In the genomic region with DNA sequence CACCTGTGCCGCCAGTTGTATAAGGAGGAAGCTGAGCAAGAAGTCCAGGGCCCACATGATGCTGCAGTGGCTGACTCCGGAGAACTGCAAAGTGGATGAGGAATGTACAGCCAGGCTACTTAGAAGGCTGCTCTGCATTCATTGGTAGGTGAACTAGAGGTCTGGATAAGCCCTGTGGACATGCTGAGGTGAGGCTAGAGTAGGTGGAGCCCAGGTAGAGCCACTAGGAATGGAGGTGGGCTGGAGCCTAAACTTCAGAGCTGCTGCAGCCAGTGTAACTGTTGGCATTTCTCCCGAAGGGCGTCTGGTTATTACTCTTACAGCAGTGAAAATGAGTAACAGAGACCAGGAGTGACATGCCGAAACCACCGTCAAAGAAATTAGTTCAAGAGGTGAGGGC, we compare ENCODE assay signal across 20 mouse cellular contexts. TPM values are rescaled to one million over a fixed set of nuclear protein-coding genes. Genes with fewer than 3 reads are reported as not detected.
DNase-seq lines count a peak whose midpoint lies in the region; ATAC-seq and TF ChIP-seq lines count a peak whose summit lies in the region.
"Had no signal": no experiment of that assay in that cellular context is flagged by ENCODE, and none has a peak within 500 bp of the region (broad histone marks: within the 10 kb centered on the region; RNA-seq: fewer than 3 reads in every experiment).

A gene (minus strand): TSS at position 314 of the 400 bp plus-strand sequence.

- H3K4me1 ChIP-seq in testis, adult 2 months (ENCODE audit: control insufficient read depth, insufficient read depth, low read length), result peaks cover 18% of the 10 kb centered on the region
- peaks cover 16% of the 10 kb centered on the region for H3K4me1 ChIP-seq in kidney, embryonic 15.5 days
- peaks cover 11% of the 10 kb centered on the region for H3K4me1 ChIP-seq in olfactory bulb, adult 2 months (ENCODE audit: control insufficient read depth, insufficient read depth, low read length)

- H3K4me2 ChIP-seq in kidney, embryonic 15.5 days, result no peak within 1 kb of the TSS
- H3K4me2 ChIP-seq: heart, embryonic 12.5 days; liver, embryonic 11.5 days; lung, embryonic 14.5 days had no signal

- H3K9me3 ChIP-seq in kidney, embryonic 15.5 days (replicated peaks), result no peaks in the 10 kb centered on the region
- H3K9me3 ChIP-seq: heart, embryonic 12.5 days had no signal

- no peaks in the 10 kb centered on the region for H3K27me3 ChIP-seq in testis, adult 2 months (ENCODE audit: control insufficient read depth, insufficient read depth, low read length)
- peaks cover 46% of the 10 kb centered on the region for H3K27me3 ChIP-seq in kidney, embryonic 15.5 days

- no peak within 1 kb of the TSS for H3K27ac ChIP-seq in testis, adult 2 months (ENCODE audit: control insufficient read depth, insufficient read depth, low read depth, low read length)
- no peak within 1 kb of the TSS for H3K27ac ChIP-seq in kidney, embryonic 15.5 days
- H3K27ac ChIP-seq in olfactory bulb, adult 2 months (ENCODE audit: insufficient read depth, low read depth, low read length), result no peak within 1 kb of the TSS
- H3K27ac ChIP-seq: hindbrain, postnatal 0 days; macrophage had no signal

- TF ChIP-seq CTCF in testis, adult 2 months (IDR thresholded peaks at IDR 0.05; ENCODE audit: control insufficient read depth, insufficient read depth, insufficient replicate concordance, low read depth, low read length), result no peak
- TF ChIP-seq CTCF in olfactory bulb, adult 2 months (IDR thresholded peaks at IDR 0.05; ENCODE audit: insufficient read depth, low read depth, low read length), result no peak

- H3K9ac ChIP-seq in kidney, embryonic 15.5 days, result no peak within 1 kb of the TSS
- H3K9ac ChIP-seq: forebrain, postnatal 0 days; heart, embryonic 12.5 days; lung, embryonic 14.5 days had no signal

- H3K4me3 ChIP-seq in testis, adult 2 months (ENCODE audit: control insufficient read depth, low read depth, low read length), result no peak within 1 kb of the TSS
- H3K4me3 ChIP-seq in kidney, embryonic 15.5 days (replicated peaks), result no peak within 1 kb of the TSS
- H3K4me3 ChIP-seq in olfactory bulb, adult 2 months (ENCODE audit: insufficient read depth, low read depth, low read length), result no peak within 1 kb of the TSS
- H3K4me3 ChIP-seq: heart, embryonic 12.5 days had no signal

- ATAC-seq in kidney, embryonic 15.5 days (replicated peaks; ENCODE audit: low FRiP score), result no peak
- ATAC-seq: forebrain, postnatal 0 days; hindbrain, postnatal 0 days; midbrain, embryonic 16.5 days had no signal

- DNase-seq in layer of hippocampus, adult 8-10 months (ENCODE audit: low spot score in 2 of 2), result no peak
- no peak for DNase-seq in layer of hippocampus, postnatal 10 days (ENCODE audit: low spot score in 2 of 2)
- no peak for DNase-seq in testis, postnatal 14 days (ENCODE audit: low spot score)
- DNase-seq in spleen, postnatal 4 days (ENCODE audit: low spot score in 2 of 2), result no peak
- no peak for DNase-seq in thymus, postnatal 10 days (ENCODE audit: low spot score in 2 of 2)
- DNase-seq: adrenal gland, adult 2 months; cerebellum, postnatal 36 days; forebrain, postnatal 0 days; gastrocnemius, postnatal 14 days; heart, postnatal 4 days; lung, embryonic 14.5 days; thymus, postnatal 25 days had no signal

- no peaks in the 10 kb centered on the region for H3K36me3 ChIP-seq in testis, adult 2 months (ENCODE audit: control insufficient read depth, insufficient read depth, low read length)
- H3K36me3 ChIP-seq in kidney, embryonic 15.5 days, result peaks cover 33% of the 10 kb centered on the region

- WGBS in kidney, embryonic 15.5 days, result 74% methylated on average over 6 of the region's 6 CpGs
- WGBS in olfactory bulb, adult 2 months, result 83% methylated on average over 6 of the region's 6 CpGs

- TF ChIP-seq POLR2A in testis, adult 2 months (IDR thresholded peaks at IDR 0.05; ENCODE audit: control insufficient read depth, low read depth, low read length), result no peak
- TF ChIP-seq POLR2A in olfactory bulb, adult 2 months (IDR thresholded peaks at IDR 0.05; ENCODE audit: insufficient read depth, low read depth, low read length), result no peak

RNA-seq across cellular contexts. Expression of the gene that starts here (rescaled TPM):
- total RNA-seq in layer of hippocampus, adult 8-10 months (2022), result 10 to 100 TPM in 3 of 4 experiments, 1 to 10 TPM in 1; 9.4 to 15.9 (median 12.6) TPM
- 1 to 10 TPM; 7.5 to 9.2 TPM for total RNA-seq in layer of hippocampus, postnatal 10 days (2021)
- 13.9 and 17.9 TPM in 2 replicates for polyA plus RNA-seq in testis, adult 2 months (2012; rRNA removed)
- 20.2 and 21.6 TPM in 2 replicates for polyA plus RNA-seq in kidney, embryonic 15.5 days (2015; fragmentation: Nextera tagmentation; extraction: Ambion mirVana)
- not detected in 2 replicates for polyA plus RNA-seq in olfactory bulb, adult 2 months (2012; ENCODE audit: insufficient read depth, insufficient read length, low replicate concordance, missing spikeins)
